Mouse (Mus musculus) forebrain, embryonic 12.5 days (tissue): ENCODE results near the gene Slc39a8. TPM values are rescaled to one million over a fixed set of nuclear protein-coding genes. Genes with fewer than 3 reads are reported as not detected.

ENCODE experiments used
- polyA plus RNA-seq: library from polyadenylated mRNA; unstranded; fragments of >200 nt; fragmentation: Nextera tagmentation; extraction: Ambion mirVana; gene quantifications from 2 replicates; pipeline ENCODE4 v1.2.1, GENCODE M21; 2016

The Slc39a8 gene
- polyA plus RNA-seq, 1 experiment from 2014 or later = 13.2 TPM

Other genes with a start within 250 kb of the Slc39a8 start
- 9.0 and 9.7 TPM in 2 replicates for gene Nfkb1, start 133.7 kb upstream of the Slc39a8 start, polyA plus RNA-seq